Mouse (Mus musculus) stomach, postnatal 0 days (tissue): Measurements from ENCODE around the gene Map3k7.

Experiments
- CTCF ChIP-seq: IDR thresholded peaks from 2 replicates; pipeline ENCODE4 v1.5.1; 2016; ENCODE audit warnings: antibody characterized with exemption, low read depth, mild to moderate bottlenecking, moderate library complexity
- EP300 ChIP-seq: optimal IDR thresholded peaks from 2 replicates; pipeline ENCODE3; 2016; ENCODE audit warnings: antibody characterized with exemption

DNA sequence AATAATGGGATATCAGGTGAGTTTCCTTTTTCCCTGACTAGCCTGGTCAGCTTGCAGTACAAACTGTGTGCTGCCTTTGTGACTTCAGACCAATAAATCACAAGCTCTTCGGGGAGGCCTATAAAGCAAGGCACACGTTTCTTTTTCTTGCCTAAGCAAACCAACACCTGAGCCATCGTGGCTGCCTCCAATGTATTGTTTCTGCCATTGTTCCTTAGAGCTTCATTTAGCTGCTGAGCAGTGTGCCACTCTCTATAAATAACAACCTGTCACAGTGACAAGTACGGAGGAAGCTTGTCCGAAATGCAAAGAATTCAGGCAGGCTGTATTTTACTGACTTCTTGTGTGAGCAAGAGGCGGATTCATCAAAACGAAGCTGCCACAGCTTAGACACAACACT, 73.4 kb downstream of the Map3k7 start:
- TF ChIP-seq CTCF (no peak), EP300 (no peak)
